9 mouse cellular contexts compared by ENCODE assay signal in the genomic region with DNA sequence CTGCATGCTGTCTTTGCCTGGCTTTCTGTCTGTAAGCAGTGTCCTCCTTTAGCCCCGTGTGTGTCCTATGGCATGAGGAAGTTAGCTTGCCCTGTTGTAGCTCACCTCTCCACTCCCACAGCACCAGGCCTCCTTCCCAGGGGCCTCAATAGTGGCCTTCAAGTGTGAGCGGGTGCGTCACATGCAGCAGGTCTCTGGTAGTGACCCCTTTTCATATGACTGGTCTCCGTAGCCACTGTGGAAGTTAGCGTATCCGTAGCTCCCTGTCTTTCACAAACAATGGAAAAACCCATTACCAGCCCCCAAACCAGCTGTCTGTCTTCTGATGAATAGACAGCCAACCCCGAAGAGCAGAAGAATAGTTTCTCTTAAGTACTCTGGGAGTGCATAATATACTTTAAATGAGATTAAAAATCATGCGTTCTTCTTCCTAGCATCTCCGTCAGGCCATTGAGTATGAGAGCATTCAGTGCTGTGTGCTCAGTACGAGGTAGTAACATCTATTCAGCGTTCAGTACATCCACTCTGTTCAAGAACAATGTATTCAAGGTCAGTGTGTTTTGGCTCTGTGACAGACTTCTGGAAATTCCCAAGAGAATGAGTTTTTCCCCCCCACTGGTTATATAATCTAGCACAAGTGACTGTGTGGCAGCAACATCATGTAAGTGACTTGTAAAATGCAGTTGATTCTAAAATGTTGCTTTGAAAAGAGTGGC.
DNase-seq lines count a peak whose midpoint lies in the region; ATAC-seq lines count a peak whose summit lies in the region.
"Had no signal": no experiment of that assay in that cellular context is flagged by ENCODE, and none has a peak within 500 bp of the region (broad histone marks: within the 10 kb centered on the region; RNA-seq: fewer than 3 reads in every experiment).

No protein-coding gene starts in this region.

- H3K4me1 ChIP-seq in liver, embryonic 12.5 days, result peaks cover 23% of the 10 kb centered on the region

- H3K27ac ChIP-seq in liver, embryonic 12.5 days, result no peak overlapping the region
- H3K27ac ChIP-seq: neural tube, embryonic 12.5 days had no signal

- H3K4me2 ChIP-seq in liver, embryonic 12.5 days, result no peak overlapping the region
- H3K4me2 ChIP-seq: neural tube, embryonic 12.5 days had no signal

- H3K36me3 ChIP-seq in liver, embryonic 12.5 days, result 0 out of 2 replicates have a peak, but pooled peaks cover 3% of the 10 kb centered on the region
- H3K36me3 ChIP-seq: neural tube, embryonic 12.5 days had no signal

- no peak overlapping the region for H3K9ac ChIP-seq in liver, embryonic 12.5 days
- H3K9ac ChIP-seq: neural tube, embryonic 12.5 days had no signal

- no peak overlapping the region for H3K4me3 ChIP-seq in liver, embryonic 12.5 days
- H3K4me3 ChIP-seq: neural tube, embryonic 12.5 days had no signal

- no peaks in the 10 kb centered on the region for H3K27me3 ChIP-seq in liver, embryonic 12.5 days (replicated peaks)
- H3K27me3 ChIP-seq: neural tube, embryonic 12.5 days had no signal

- WGBS in liver, embryonic 12.5 days (ENCODE audit: insufficient replicate concordance), result 67% methylated on average over 11 of the region's 11 CpGs

- peak; percentile 22 for DNase-seq in embryo, embryonic 10.5 days (ENCODE audit: low spot score)
- no peak for DNase-seq in embryo, embryonic 11 days
- DNase-seq in right cerebral cortex, adult 18-20 months, result peak; percentile 43
- DNase-seq in right cerebral cortex, postnatal 14 days, result no peak
- DNase-seq in kidney, postnatal 10 days, result peak; percentile 47
- DNase-seq in cerebellum, adult 11-12 months, result no peak

- H3K9me3 ChIP-seq in liver, embryonic 12.5 days (replicated peaks), result no peaks in the 10 kb centered on the region
- H3K9me3 ChIP-seq: neural tube, embryonic 12.5 days had no signal

- no peak for ATAC-seq in liver, embryonic 12.5 days
- no peak for ATAC-seq in cerebellum, adult (ENCODE audit: insufficient number of reproducible peaks, low FRiP score, low TSS enrichment)

Comparison
In these comparisons a context has a peak if more than half of its experiments do, and no peak if none do; other contexts are left out.
1. DNase-seq: peak in embryo, embryonic 10.5 days (single experiment), right cerebral cortex, adult 18-20 months (single experiment) and kidney, postnatal 10 days (single experiment); none in embryo, embryonic 11 days (single experiment), right cerebral cortex, postnatal 14 days (single experiment) and cerebellum, adult 11-12 months (single experiment).